Mouse (Mus musculus) activated CD4-positive, CD25-positive, alpha-beta regulatory T cell, adult 4 months (primary cell): Measurements from ENCODE around the gene Notch2. TPM values are rescaled to one million over a fixed set of nuclear protein-coding genes. Genes with fewer than 3 reads are reported as not detected.

ENCODE experiments used
- ATAC-seq: one replicate; pipeline ENCODE4 v1.8.0; 2017
- polyA plus RNA-seq, 2 experiments: library from polyadenylated mRNA; unstranded; fragments of 100-300 nt; shearing (Covaris generic); gene quantifications; one replicate each; pipeline ENCODE4 v1.2.1; 2017

Notch2 gene
- polyA plus RNA-seq, 2 experiments from 2014 or later = 14.1 to 17.5 TPM

DNA sequence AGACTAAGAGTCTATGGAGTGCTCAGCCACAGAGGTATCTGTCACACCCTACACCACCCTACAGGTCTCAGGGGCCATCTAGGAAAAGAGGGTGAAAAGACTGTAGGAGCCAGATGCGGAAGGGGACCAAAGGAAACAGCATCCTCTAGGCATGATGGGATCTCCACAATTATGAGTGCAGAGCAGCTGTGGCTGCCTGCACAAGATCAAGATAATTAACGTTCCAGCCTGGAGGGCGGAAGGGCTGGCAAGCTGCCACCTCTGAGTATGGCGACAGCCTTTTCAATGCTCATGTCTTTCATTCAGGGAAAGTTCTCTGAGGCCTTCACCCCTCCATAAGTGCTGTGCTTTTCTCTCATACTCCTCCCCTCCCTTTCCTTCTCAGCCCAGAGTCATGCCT lies 146.0 kb downstream of the Notch2 start:
- ATAC-seq = no peak

- ATAC-seq = no peak
Observed at GRCm38 (mm10) chr3:98160330-98160729, 147.0 kb downstream of the Notch2 start, which contains the start of gene Adam30. TSS of gene Adam30 (plus strand) at chr3:98160630.

DNA sequence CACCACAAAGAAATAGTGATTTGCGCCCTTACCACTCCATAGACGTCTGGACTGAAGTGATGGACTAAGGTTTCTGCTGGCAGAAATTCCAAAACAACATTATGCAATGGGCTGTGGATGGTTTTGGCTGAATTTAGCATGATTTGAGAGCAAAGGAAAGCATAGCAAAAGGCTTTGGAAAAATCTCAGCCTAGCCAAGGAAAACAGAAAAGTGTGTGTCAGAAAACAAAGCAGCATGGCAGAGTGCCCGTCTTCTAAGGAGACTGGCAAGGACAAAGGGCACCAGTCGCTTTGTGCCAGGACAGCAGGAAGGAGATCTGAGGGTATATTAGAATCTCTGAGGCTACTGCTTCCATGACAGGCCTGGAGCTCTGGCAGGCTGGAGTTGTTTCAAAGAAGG lies 165.0 kb downstream of the Notch2 start:
- no peak for ATAC-seq

GRCm38 (mm10) chr3:98180805-98181204 lies 167.5 kb downstream of the Notch2 start:
- no peak for ATAC-seq

GRCm38 (mm10) chr3:98185163-98185714 lies 171.9 kb downstream of the Notch2 start:
- ATAC-seq = no peak

GRCm38 (mm10) chr3:98187777-98188176 lies 174.4 kb downstream of the Notch2 start:
- no peak for ATAC-seq

- no peak for ATAC-seq
Observed at GRCm38 (mm10) chr3:98197711-98198532, 184.6 kb downstream of the Notch2 start.

GRCm38 (mm10) chr3:98199747-98200146 lies 186.4 kb downstream of the Notch2 start:
- no peak for ATAC-seq

Other genes with a start within 250 kb of the Notch2 start
- 10 to 100 TPM in 1 of 2 experiments, 1 to 10 TPM in 1; 8.0 to 10.8 TPM for gene Pde4dip, start 124.8 kb upstream of the Notch2 start, polyA plus RNA-seq
- 10 to 100 TPM; 73.7 to 77.3 TPM for gene Sec22b, start 112.3 kb upstream of the Notch2 start, polyA plus RNA-seq
- gene Adam30, start 147.1 kb downstream of the Notch2 start, polyA plus RNA-seq = not detected
- gene Reg4, start 208.6 kb downstream of the Notch2 start, polyA plus RNA-seq = not detected